Mouse (Mus musculus) kidney, adult 2 months (tissue): ENCODE data around the gene Ttc19.

Source experiments
- CTCF ChIP-seq: fragments of 200-500 bp; conservative IDR thresholded peaks from 2 replicates; pipeline ENCODE4 v1.5.1; 2011; ENCODE audit warnings: low read depth, mild to moderate bottlenecking, control low read depth, low read length, moderate library complexity, mixed read lengths; ENCODE audit not compliant: insufficient read depth, insufficient read length
- POLR2A ChIP-seq: fragments of 200-500 bp; IDR thresholded peaks from one replicate; pipeline ENCODE4 v1.6.1; 2011; ENCODE audit warnings: low read depth, low read length, control low read depth

DNA sequence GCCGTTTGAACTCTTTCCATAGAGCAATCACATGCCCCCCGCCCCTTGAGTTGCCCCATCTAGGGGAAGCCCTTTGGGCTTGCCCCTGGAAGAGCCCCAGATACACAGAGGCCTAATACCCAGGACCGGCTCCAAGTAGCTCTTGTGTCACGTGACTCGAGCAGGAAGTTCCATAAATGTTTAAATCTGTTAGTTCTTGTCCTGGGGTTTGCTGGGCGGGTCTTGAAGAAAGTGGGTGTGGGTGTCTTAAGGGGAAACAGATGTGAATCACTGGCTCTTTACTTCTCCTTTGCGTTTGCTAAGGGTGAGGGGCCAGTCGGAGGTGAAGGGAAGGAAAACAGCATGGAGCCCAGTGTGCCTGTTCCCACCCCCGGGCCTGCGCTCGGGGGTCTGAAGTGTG lies 30.2 kb upstream of the Ttc19 start:
- TF ChIP-seq CTCF (no peak), POLR2A (no peak)
